Mouse (Mus musculus): ENCODE measurements around the gene Poc1b.

The Poc1b gene

DNA sequence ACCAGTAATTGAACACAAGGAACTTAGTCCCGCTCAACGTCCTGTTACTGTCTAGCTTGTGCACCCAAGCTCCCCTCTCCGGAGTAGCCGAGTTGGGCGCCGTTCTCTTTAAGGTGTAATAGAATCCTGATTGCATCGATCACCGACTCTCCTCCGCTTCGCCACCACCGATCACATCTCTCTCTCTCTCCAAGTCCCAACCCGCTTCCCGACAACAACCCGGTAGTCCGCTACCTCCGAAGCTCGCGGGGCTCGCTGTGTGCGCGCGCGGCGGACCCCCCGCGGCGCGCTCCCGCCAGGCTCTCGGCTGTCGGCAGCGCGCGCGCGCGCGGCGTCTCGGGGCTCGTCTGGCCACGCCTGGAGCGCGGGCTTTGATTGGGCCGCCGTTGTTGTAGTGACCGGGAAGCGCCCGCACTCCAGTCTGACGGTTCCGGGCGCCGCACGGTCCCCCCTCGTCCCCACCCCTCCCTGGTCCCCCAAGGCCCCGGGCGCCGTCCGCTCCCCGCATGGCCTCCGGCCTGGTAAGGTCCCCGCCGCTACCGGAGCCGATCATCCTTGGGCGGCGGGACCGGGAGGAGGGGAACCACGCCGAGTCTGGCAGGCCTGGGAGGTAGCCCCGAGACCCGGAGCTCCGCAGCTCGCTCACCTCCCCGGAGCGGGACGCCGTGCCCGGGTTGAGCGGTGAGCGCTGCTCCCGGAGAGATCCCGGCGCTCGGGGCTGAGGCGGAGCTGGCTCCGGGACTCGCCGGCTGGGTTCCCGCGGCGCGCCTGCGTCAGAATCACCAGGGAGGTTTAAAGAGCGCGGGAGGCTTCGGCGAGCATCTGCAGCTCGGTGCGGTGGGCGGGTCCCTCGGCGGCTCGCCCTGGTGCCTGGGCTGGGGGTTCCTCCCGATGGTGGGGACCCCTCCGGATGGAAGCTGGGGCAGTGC, at the start of gene Poc1b:
TSS of gene Poc1b (plus strand) at position 334 of the 929 bp plus-strand sequence.
- DNase-seq (ENCODE audit: low spot score in 2 of 2) = peak; percentile 58 to 75

DNA sequence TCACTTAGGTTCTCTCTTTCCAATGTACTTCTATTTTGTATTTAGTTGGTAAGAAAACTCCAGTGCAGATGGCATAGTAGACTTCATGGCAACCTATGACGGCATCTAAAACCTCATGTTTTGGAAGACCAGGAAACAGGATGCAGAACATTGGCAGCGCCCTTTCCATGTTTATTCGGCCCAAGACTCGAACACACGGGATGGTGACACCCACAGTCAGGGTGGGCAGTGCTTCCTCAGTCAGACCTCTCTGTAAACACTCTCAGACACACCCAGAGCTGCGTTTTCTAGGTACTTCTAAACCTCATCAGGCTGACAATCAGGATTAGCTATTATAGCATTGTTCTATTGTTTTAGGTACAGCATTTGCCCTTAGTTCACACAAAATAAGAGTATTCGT, 46.2 kb upstream of the Poc1b start:
- no peak for DNase-seq (ENCODE audit: low spot score in 2 of 2)

DNA sequence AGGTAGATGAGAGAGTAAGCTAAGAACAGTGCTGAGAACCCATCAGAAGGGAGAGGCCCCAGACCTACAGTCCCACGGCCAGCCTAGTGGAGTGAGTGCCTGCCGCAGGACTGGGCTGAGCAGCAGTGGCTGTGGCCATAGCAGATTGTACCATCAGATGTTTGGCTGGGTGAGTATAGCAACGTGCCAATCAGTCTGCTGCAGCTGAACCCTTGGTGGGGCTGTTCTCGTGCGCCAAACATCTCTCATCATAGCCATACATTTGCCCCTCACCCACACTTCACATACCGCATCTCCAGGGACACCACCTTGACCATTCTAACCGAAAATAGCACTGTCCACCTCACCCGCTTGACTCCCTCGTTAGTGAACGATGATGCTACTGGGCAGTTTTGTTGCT, 45.4 kb upstream of the Poc1b start:
- no peak for DNase-seq (ENCODE audit: low spot score in 2 of 2)

DNA sequence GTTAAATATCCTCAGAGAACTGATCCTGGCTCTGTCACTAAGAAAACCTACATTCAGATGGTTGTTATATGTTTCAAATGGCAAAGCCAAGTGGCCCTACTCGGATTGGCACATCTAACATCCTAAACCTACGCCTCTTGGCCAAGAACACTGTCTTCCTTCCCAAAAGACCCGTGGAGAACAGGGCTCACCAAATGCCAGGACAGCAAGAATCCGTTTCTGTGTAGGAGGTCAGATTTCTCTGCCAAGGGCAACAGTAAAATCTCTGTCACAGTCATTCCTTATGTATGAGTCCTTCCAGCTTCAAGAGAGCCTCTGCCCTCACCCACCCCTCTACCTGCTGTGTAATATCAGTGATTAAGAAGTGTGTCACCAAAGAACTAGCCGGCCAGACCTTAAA, 44.3 kb upstream of the Poc1b start:
- no peak for DNase-seq (ENCODE audit: low spot score in 2 of 2)

DNA sequence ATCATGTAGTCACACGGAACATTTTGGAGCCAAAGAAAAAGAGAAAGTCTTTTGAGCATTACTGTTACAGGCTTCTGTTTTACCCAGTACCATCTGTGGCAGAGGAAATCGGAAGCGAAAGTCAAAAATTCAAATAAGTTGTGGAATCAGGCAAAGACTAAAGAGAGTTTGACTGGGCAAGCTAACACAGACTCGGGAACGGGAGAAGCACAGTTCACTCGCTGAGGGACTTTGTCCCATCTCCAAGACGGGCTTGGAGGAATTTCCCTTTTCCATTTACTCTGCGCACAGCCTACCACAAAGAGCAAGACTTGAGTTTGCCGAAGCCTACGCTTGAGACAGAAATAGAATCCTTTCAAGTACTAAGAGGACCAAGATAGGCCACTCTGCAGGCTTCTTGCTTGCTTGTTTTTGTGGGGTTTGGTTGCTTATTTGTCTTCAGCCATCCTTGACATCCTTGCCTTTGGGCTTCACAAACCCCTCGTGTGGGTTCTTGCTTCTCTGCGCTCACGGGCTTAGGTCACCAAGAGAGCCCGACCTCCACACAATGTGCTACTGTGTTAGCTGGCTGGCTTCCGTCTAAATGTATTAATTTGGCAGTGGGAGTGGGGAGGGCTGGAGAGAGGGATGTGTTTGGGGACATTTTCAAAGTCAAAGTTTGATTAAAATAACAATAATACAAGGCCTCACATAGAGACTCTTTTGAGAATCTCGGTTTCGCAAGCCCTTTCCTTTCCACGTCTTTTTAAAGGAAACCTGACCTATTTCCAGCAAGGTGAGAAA, 30.5 kb upstream of the Poc1b start:
- no peak for DNase-seq (ENCODE audit: low spot score in 2 of 2)

DNA sequence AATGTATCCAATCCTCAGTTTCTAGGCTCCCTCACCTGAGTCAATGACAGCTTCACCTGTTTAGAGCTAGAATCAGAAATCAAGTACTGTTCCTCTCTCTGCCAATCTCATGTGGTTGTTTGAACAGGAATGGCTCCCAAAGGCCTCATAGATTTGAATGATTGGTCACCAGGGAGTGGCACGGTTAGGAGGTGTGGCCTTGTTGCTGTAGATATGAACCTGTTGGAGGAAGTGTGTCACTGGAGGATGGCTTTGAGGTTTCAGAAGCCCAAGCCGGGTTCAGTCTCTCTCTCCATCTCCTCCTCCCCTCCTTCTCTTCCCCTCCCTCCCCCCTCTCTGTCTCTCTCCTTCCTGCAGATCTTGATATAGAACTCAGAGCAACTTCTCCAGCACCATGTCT, 28.2 kb upstream of the Poc1b start:
- DNase-seq (ENCODE audit: low spot score in 2 of 2) = no peak

DNA sequence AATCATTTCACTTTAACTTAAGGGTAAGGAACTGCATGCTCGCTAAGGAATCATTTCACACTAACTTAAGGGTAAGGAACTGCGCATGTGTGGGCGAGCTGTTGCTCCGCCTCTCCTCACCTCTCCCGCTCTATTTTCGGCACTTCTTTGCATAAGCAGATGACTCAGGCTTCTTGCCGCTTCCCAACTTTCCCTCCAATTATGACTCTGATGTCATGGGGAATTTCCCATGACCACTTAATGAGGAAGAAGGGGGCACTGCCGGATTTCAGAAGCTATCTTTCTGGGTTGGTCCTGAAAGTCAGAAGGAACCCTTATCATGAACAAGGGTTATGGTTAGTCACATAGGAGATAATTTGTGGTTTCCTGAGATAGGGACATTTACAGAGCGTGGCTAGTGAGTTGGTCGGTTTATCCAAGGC, 25.3 kb upstream of the Poc1b start:
- DNase-seq (ENCODE audit: low spot score in 2 of 2) = peak in 1 of 2 experiments; percentile 25

DNA sequence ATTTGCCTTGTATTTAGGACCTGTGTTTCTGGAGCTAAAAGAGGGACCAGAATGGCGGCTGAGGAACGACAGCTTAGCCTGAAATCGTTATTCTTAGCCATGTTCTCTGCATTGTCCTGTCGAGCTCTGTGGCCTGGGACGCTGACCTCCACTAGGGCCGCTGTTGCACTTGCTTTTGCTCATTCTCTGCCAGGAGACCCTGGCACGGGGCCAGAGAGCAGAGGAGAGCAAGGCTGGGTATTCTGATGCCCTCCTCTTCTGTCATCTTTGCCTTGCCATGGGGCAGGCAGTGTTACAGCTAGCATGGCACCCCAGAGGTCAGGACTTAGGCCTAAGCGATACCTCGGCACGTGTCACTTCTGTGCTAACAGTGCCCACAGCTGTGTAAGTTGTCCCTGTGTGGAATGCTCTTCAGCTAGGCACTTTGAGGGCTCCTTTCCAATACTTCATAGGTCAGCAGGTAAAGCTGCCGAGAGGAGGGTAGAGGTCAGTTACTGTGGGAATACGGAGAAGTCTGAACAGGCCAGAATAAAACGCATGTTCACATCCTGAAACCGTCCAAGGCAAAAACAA, 23.3 kb upstream of the Poc1b start:
- DNase-seq (ENCODE audit: low spot score in 2 of 2) = no peak

DNA sequence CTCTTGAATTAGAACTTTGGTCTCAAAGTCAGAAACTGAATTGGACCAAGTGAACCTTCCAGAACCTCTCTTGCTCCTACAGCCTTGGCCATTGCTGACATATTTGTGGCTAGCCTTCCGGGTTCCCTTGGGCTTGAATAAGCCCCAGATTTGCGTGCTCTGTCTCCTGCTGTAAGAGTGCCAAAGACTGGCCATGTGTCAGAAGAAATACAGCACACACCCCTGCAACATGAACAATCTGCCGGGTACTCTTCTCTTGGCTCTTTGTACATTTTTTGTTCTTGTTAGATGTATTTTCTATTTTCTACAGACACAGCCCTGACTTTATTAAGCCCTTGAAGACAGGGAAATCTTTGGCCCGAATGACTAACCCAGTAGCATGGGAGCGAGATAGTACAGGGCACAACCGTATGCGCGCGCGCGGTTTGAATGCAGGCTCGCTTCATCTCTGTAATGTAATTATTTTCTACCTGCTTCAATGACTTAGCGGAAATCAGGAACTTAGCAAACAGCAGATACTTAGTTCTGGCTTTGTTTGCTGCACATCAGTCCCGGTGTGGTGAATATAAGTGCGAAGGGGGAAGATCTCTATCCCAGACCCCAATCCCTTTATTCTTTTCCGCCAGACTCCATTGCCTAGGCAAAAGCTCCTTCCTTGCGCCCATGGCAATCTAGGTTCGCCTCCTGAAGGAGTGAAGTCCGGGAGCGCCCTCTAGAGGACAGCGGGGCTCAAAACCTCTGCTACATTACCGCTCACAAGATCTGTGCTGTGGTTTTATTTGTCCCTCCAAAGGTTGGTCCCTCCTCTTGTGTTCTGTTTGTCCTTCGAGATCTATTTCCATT, 22.2 kb upstream of the Poc1b start:
- DNase-seq (ENCODE audit: low spot score in 2 of 2) = peak; percentile 69 to 86

DNA sequence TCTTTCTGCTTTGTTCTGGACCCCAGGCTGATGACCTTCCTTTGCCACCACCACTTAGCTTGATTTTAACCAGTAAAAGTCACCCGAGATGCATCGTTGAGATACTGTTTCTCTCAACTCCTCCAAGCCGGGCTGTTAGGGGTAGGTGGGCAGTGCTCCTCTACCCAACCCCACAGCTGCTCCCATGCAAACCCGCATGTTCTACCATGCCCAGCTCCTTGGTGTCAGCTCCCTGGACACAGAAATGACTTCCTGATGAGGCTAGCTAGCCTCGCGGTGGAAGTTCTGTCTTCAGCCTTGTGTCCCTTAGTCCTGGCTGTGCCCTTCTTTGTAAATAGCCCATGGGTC, 21.6 kb upstream of the Poc1b start:
- no peak for DNase-seq (ENCODE audit: low spot score in 2 of 2)

DNA sequence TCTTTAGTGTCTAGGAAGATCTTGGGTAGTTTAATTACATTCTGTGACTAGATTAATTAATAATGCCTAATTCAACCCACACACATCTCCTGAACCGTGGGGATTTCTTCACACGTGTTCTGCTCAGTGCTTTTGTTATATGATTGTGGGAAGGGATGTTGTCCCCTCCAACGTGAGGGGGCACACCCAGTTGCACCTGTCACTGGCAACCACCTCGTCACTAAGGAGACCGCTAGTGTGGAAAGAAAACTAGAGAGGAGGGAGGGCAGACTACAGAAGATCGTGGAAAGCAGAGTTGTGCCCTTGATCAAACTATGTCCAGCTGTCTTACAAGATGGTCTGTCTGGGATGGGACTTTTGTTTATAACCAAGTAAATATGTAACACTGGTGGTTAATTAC, 20.8 kb upstream of the Poc1b start:
- no peak for DNase-seq (ENCODE audit: low spot score in 2 of 2)

DNA sequence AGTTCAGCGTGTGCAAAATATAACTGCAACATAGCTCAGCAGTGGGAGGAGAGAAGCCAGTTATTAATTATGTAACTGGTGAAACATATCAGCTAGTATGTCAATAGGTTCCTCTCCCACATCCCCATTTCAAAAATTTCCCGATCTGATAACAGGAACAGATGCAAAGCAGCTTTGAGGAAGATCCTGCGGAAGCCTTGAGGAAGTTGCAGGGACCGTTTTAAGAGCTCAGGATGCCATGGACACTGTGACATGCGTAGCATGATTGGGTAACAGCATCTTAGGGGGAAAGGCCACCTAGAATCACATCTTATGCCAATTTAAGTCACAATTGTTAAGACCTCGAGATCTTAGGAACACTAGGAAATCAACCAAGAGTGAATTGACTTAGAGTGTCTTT, 16.9 kb upstream of the Poc1b start:
- DNase-seq (ENCODE audit: low spot score in 2 of 2) = no peak

DNA sequence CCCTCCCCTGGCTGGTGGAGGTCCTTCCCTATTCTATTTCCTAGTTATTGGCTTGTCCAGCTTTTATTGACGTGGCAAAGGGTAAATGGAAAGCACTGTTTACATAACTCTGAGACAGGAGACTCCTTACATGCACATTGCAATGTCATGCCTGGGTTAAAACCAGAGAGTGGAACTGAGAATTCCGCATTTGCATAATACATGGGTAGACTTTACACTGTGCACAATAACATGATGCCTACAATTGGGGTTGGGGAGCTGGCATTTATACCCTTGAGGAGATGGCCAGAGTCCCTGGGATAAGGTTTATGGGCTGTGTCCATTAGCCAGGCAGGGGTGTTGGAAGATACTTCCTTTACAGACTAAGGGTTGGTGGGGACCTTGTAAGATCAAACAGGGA, 13.5 kb upstream of the Poc1b start:
- DNase-seq (ENCODE audit: low spot score in 2 of 2) = no peak

DNA sequence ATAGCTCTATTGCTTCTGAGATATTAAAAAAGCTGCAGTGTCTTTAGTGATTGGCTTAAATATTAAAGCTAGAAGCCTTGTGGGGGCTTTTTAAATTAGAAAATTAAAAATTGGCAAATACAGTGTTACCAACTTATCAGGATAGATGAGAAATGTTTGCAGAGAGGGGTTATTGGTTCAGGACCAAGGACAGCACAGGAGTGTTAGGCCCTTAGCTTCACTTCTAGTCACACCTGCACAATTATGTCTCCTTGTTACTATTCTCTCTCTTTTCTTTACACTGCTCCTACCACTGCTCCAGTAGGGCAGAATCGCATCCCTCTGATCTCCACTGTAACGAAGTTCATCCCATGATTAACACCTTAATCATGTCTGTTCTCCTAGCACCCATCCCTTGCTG, 11.7 kb upstream of the Poc1b start:
- DNase-seq (ENCODE audit: low spot score in 2 of 2) = no peak

DNA sequence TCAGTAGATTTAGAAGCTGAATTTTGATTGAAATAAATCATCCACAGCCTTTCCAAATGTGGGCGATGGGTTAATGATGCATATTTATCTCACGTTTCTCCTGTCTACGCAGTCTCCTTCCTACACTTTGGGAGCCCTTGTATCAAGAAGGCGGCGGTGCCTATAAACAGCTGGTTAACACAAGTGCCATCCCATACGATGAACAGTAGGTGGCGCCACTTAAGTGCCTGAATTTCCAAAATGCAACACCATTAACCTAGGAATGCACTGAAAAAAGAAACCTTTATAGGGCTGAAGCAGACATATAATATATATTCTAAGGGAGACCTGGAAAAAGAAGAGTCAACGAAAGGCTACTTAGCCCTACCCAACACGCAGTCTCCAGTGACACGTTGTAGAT, 9.5 kb upstream of the Poc1b start:
- DNase-seq (ENCODE audit: low spot score in 2 of 2) = peak in 1 of 2 experiments; percentile 38

DNA sequence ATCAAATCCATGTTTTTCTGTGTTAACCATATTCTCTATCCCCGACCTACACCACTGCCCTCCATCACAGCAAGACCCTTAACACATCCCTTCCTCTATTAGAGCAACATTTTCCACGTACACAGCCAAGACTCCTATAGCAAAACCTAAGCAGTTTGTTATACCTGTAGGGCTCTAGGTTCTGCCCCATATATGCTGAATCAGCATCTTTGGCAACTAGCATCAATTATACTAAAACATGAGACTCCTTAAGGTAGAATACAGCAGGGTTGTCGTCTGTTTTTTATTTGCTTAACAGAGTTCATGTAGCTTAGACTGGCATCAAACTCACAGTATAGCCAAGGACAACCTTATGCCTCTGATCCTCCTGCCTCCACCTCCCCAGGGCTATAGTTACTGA, 1.3 kb upstream of the Poc1b start:
- DNase-seq (ENCODE audit: low spot score in 2 of 2) = no peak

DNA sequence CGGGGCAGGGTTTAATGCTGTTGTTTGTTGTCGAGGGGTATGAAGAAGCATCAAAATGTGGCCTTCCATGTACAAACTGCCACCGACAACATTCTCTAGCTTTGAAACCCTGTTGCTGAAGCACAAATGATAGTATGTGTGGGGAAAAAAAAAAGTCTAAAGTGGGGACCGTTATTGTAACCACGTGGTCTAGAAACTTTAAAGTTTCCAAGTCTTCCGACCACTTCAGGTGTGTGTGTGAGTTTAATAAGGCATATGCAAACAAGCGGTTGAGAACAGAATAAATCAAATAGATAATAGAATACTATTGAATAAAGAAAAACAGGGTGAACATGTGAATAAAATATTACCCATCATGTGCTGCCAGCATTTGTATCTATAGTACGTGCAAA, 529 bp upstream of the Poc1b start:
- DNase-seq (ENCODE audit: low spot score in 2 of 2) = no peak

DNA sequence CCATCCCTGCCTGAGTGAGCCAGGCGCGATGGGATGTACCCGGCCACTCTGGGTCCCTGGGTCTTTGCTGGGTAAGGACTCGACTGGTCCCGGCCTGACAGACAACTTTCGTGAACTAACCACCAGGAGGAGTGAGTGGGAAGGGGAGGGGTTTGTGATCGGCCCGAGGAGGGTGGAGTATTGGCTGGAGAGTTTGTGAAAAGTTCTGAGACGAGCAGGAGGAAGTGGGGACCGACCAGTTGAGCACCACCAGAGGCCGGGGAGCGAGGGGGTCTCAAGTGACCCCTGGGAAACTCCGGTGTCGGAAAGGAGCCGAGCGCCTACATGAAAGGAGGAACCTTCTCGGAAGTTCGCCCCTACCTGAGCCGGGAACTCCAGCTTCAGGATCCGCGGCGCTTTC, 1.1 kb downstream of the Poc1b start, which contains the start of gene Galnt4:
TSS of gene Galnt4 (plus strand) at position 196 of the 400 bp plus-strand sequence.
- DNase-seq (ENCODE audit: low spot score in 2 of 2) = peak; percentile 55 to 60

DNA sequence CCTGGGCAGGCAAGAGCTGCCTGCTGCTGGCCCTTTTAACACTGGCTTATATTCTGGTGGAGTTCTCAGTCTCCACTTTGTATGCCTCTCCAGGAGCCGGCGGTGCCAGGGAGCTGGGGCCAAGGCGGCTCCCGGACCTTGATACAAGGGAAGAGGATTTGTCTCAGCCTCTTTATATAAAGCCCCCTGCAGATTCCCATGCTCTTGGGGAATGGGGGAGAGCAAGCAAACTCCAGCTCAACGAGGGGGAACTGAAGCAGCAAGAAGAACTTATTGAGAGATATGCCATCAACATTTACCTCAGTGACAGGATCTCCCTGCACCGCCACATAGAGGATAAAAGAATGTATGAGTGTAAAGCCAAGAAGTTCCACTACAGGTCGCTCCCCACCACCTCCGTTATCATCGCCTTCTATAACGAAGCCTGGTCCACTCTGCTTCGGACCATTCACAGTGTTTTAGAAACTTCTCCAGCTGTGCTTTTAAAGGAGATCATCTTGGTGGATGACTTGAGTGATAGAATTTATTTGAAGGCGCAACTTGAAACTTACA, 1.7 kb downstream of the Poc1b start:
- DNase-seq (ENCODE audit: low spot score in 2 of 2) = no peak

DNA sequence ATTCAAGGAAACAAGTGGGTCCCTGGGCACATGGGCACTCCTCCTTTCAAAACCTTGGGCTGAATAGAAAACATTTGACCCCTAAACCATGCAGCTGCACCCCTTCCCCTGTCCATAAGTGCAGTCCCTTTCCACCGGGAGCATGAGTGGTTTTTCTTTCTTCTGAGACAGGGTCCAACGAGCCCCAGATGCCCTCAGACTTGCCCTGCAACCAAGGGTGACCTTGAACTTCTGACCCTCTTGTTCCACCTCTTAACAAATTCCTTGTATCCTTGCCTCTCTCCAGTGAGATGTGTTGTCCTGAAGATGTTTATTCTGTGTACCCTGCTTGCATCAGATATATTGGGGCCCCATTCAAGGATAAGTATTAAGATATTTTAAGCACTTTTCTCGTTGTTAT, 6.7 kb downstream of the Poc1b start:
- no peak for DNase-seq (ENCODE audit: low spot score in 2 of 2)

DNA sequence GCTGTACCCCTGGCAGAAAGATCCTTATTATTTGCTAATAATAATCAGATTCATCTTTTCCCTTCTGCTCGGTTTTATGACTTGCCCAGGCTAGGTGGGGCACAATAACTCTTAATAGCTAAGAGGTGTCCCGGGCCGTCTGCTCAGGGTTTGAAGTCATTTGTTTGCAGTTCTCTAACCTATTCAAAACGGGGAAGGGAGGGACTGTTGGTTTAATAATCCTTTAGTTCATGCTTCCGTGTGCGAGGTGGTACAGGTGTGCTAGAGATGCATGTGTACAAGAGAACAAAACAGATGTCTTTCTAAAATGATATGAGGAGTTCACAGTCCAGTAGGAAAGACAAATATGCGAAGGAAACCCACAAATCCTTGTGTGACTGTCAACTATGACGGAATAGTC, 7.5 kb downstream of the Poc1b start:
- no peak for DNase-seq (ENCODE audit: low spot score in 2 of 2)
